Mouse (Mus musculus) limb, embryonic 15.5 days (tissue): ENCODE measurements around the gene Tctex1d2. TPM values are rescaled to one million over a fixed set of nuclear protein-coding genes. Genes with fewer than 3 reads are reported as not detected.
"Not testable (repeated sequence)": the region's sequence is repeated elsewhere in the genome, so short reads cannot be mapped to it uniquely, and the experiment has no call there.

Experiments used
- ATAC-seq: fragments of 200-750 bp; cut with Nextera tagmentation; 2 replicates; pipeline ENCODE4 v1.8.0; 2017; ENCODE audit warnings: low read depth, moderate TSS enrichment; ENCODE audit not compliant: insufficient number of reproducible peaks, low FRiP score, low TSS enrichment
- H3K27ac ChIP-seq: fragments of 300-500 bp; sonication (generic); 2 replicates; pipeline ENCODE4 v1.5.1; 2015; ENCODE audit warnings: moderate library complexity, mild to moderate bottlenecking, inconsistent platforms
- H3K27me3 ChIP-seq: fragments of 300-500 bp; sonication (generic); 2 replicates; pipeline ENCODE4 v1.6.1; 2015; ENCODE audit warnings: inconsistent platforms
- H3K36me3 ChIP-seq: fragments of 300-500 bp; sonication (generic); 2 replicates; pipeline ENCODE4 v1.6.1; 2015; ENCODE audit warnings: inconsistent platforms
- H3K4me1 ChIP-seq: fragments of 300-500 bp; sonication (generic); 2 replicates; pipeline ENCODE4 v1.6.1; 2015; ENCODE audit warnings: inconsistent platforms
- H3K4me2 ChIP-seq: fragments of 300-500 bp; sonication (generic); 2 replicates; pipeline ENCODE4 v1.6.1; 2015; ENCODE audit warnings: mild to moderate bottlenecking, inconsistent platforms
- H3K4me3 ChIP-seq: fragments of 300-500 bp; sonication (generic); 2 replicates; pipeline ENCODE4 v1.5.1; 2015; ENCODE audit warnings: mild to moderate bottlenecking, inconsistent platforms
- H3K9ac ChIP-seq: fragments of 300-500 bp; sonication (generic); 2 replicates; pipeline ENCODE4 v1.6.1; 2015; ENCODE audit warnings: inconsistent platforms
- H3K9me3 ChIP-seq: fragments of 300-500 bp; sonication (generic); 2 replicates; pipeline ENCODE4 v1.6.1; 2016; ENCODE audit warnings: inconsistent platforms
- WGBS: fragments of 180-500 bp; shearing (Covaris S2); methylation state at CpG from one replicate; pipeline ENCODE4 v1.1.7; 2015; 5-methylcytosine and 5-hydroxymethylcytosine counted together
- polyA plus RNA-seq: library from polyadenylated mRNA; unstranded; fragments of >200 nt; fragmentation: Nextera tagmentation; extraction: Ambion mirVana; gene quantifications from 2 replicates; pipeline ENCODE4 v1.2.1, GENCODE M21; 2015

Gene Tctex1d2
- polyA plus RNA-seq, 1 experiment from 2014 or later: 21.5 TPM

DNA sequence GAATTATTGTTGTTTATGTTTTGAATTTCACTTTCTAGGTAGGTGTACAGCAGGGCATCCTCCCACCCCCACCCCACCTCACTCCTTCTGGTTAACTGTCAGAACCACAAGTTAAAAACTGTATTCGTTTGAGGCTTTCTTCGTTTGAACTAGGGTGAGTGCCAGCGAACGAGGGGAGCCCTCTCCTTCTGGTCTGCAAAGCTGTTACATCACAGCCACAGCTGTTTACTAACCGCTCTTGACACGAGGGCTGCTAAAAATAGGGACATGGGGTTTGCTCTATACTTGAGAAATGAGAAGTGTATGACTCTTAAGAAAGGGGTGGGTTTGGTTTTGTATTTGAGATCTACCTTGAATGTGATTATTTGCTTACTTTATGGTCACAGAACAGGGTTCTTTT lies 14.6 kb downstream of the Tctex1d2 start:
- 44% methylated on average over 6 of the region's 6 CpGs for WGBS
- Histone ChIP-seq H3K27me3 (no peaks in the 10 kb centered on the region), H3K4me3 (no peak overlapping the region), H3K36me3 (no peaks in the 10 kb centered on the region), H3K9ac (no peak overlapping the region), H3K4me2 (no peak overlapping the region), H3K9me3 (no peaks in the 10 kb centered on the region), H3K4me1 (peaks cover 11% of the 10 kb centered on the region), H3K27ac (no peak overlapping the region)
- ATAC-seq: no peak

- no peak for ATAC-seq
- Histone ChIP-seq H3K9ac (no peak overlapping the region), H3K27ac (no peak overlapping the region), H3K36me3 (no peaks in the 10 kb centered on the region), H3K4me1 (peaks cover 10% of the 10 kb centered on the region), H3K9me3 (no peaks in the 10 kb centered on the region), H3K4me3 (no peak overlapping the region), H3K27me3 (no peaks in the 10 kb centered on the region), H3K4me2 (no peak overlapping the region)
Measured at GRCm38 (mm10) chr16:32434691-32435090, 15.2 kb downstream of the Tctex1d2 start.

- no peaks in the 10 kb centered on the region for H3K27me3 ChIP-seq
- H3K4me2 ChIP-seq: no peak overlapping the region
- 31% methylated on average over 1 of the region's 1 CpGs for WGBS
- no peak for ATAC-seq
- H3K4me3 ChIP-seq: no peak overlapping the region
- no peak overlapping the region for H3K27ac ChIP-seq
- no peaks in the 10 kb centered on the region for H3K9me3 ChIP-seq
- peaks cover 13% of the 10 kb centered on the region for H3K36me3 ChIP-seq
- H3K9ac ChIP-seq: no peak overlapping the region
- peaks cover 4% of the 10 kb centered on the region for H3K4me1 ChIP-seq
Measured at GRCm38 (mm10) chr16:32436657-32437056, 17.2 kb downstream of the Tctex1d2 start.

- 85% methylated on average over 1 of the region's 1 CpGs for WGBS
- Histone ChIP-seq H3K9ac (no peak overlapping the region), H3K36me3 (peaks cover 13% of the 10 kb centered on the region), H3K4me1 (no peaks in the 10 kb centered on the region), H3K9me3 (no peaks in the 10 kb centered on the region), H3K4me3 (no peak overlapping the region), H3K27ac (no peak overlapping the region), H3K4me2 (no peak overlapping the region), H3K27me3 (no peaks in the 10 kb centered on the region)
- ATAC-seq: no peak
Measured at GRCm38 (mm10) chr16:32437266-32437665, 17.8 kb downstream of the Tctex1d2 start.

- no peak overlapping the region for H3K4me3 ChIP-seq
- no peak for ATAC-seq
- no peaks in the 10 kb centered on the region for H3K4me1 ChIP-seq
- no peaks in the 10 kb centered on the region for H3K27me3 ChIP-seq
- H3K4me2 ChIP-seq: no peak overlapping the region
- H3K27ac ChIP-seq: no peak overlapping the region
- whole genome bisulfite sequencing: 88% methylated on average over 3 of the region's 3 CpGs
- H3K9ac ChIP-seq: no peak overlapping the region
- H3K36me3 ChIP-seq: peaks cover 17% of the 10 kb centered on the region
- no peaks in the 10 kb centered on the region for H3K9me3 ChIP-seq
Measured at GRCm38 (mm10) chr16:32441432-32441831, 21.9 kb downstream of the Tctex1d2 start.

GRCm38 (mm10) chr16:32444615-32445014 lies 25.1 kb downstream of the Tctex1d2 start:
- H3K4me3 ChIP-seq, H3K27me3 ChIP-seq, H3K4me1 ChIP-seq, ATAC-seq, H3K27ac ChIP-seq, H3K9me3 ChIP-seq, H3K4me2 ChIP-seq, H3K9ac ChIP-seq: not testable (repeated sequence)
- peaks cover 17% of the 10 kb centered on the region for H3K36me3 ChIP-seq
- 88% methylated on average over 3 of the region's 3 CpGs for WGBS

GRCm38 (mm10) chr16:32445558-32445957 lies 26.1 kb downstream of the Tctex1d2 start:
- Histone ChIP-seq H3K9me3 (no peaks in the 10 kb centered on the region), H3K27ac (no peak overlapping the region), H3K27me3 (no peaks in the 10 kb centered on the region), H3K4me1 (no peaks in the 10 kb centered on the region), H3K4me3 (no peak overlapping the region), H3K9ac (no peak overlapping the region), H3K36me3 (peaks cover 11% of the 10 kb centered on the region), H3K4me2 (no peak overlapping the region)
- WGBS: 85% methylated on average over 1 of the region's 1 CpGs
- ATAC-seq: no peak

GRCm38 (mm10) chr16:32446563-32447138 lies 27.1 kb downstream of the Tctex1d2 start:
- H3K4me3 ChIP-seq: no peak overlapping the region
- H3K4me1 ChIP-seq: no peaks in the 10 kb centered on the region
- H3K27ac ChIP-seq: no peak overlapping the region
- H3K27me3 ChIP-seq: no peaks in the 10 kb centered on the region
- H3K4me2 ChIP-seq: no peak overlapping the region
- 80% methylated on average over 2 of the region's 2 CpGs for WGBS
- H3K36me3 ChIP-seq: 0 out of 2 replicates have a peak, but pooled peaks cover 6% of the 10 kb centered on the region
- ATAC-seq: no peak
- H3K9ac ChIP-seq: no peak overlapping the region
- H3K9me3 ChIP-seq: no peaks in the 10 kb centered on the region

DNA sequence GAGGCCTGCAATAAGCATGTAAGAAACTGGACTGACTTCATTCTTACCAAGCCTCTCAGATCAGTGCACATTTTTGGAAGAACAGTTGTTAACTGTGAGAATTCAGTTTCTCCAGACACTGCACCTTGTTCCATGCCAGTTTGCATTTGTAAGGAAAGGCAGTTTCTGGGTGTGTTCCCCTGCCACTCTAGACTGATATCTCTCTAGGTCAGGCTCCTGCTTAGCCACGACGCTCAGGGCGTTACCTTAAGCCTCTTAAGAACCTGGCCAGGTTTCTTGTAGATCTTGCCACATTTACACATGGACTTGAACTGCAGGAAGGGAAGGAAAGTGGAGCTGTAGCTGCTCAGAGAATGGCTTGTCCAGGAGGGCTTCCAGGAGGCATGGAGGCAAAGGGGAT lies 30.2 kb downstream of the Tctex1d2 start:
- no peak overlapping the region for H3K4me3 ChIP-seq
- no peak overlapping the region for H3K27ac ChIP-seq
- peaks cover under 1% of the 10 kb centered on the region for H3K4me1 ChIP-seq
- H3K4me2 ChIP-seq: no peak overlapping the region
- no peak for ATAC-seq
- no peak overlapping the region for H3K9ac ChIP-seq
- 76% methylated on average over 3 of the region's 3 CpGs for WGBS
- H3K27me3 ChIP-seq: no peaks in the 10 kb centered on the region
- peaks cover 19% of the 10 kb centered on the region for H3K36me3 ChIP-seq
- no peaks in the 10 kb centered on the region for H3K9me3 ChIP-seq

DNA sequence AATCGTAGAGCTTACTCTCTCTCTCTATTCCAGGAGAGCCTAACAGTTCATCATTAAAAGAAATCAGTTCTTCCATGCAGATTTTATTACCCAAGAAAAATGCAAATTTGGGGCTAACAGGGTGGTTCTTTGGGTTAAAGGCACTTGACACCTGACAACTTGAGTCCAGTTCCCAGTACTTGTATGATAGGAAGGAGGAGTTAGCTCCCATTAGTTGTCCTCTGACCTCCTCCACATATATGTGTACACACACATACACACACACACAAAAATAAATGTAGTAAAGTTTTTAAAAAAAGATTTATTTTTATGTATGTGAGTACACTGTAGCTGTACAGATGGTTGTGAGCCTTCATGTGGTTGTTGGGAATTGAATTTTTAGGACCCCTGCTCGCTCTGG lies 30.6 kb downstream of the Tctex1d2 start:
- 87% methylated on average over 2 of the region's 2 CpGs for WGBS
- Histone ChIP-seq H3K4me2 (no peak overlapping the region), H3K27me3 (no peaks in the 10 kb centered on the region), H3K27ac (no peak overlapping the region), H3K36me3 (peaks cover 19% of the 10 kb centered on the region), H3K9me3 (no peaks in the 10 kb centered on the region), H3K9ac (no peak overlapping the region), H3K4me3 (no peak overlapping the region), H3K4me1 (peaks cover 3% of the 10 kb centered on the region)
- no peak for ATAC-seq

DNA sequence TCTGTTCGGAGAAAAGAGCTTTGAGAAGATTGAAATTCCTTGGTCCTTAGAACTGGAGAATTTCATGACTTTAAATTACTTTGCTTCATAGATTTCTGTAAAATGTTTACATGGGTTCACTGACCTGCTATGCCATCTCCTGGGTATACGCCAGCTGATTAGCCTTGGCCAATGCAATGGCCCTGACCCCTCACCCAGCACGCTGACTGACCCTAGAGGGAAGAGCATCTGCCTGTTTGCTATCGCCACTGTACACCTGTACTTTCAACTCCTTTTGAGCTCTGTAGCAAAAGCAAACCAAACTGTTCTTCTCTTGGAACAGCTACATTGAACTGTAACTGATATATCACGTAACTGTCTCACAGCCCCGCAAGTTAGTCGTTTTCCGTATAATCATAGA lies 33.6 kb downstream of the Tctex1d2 start:
- ATAC-seq: no peak
- 94% methylated on average over 8 of the region's 8 CpGs for WGBS

DNA sequence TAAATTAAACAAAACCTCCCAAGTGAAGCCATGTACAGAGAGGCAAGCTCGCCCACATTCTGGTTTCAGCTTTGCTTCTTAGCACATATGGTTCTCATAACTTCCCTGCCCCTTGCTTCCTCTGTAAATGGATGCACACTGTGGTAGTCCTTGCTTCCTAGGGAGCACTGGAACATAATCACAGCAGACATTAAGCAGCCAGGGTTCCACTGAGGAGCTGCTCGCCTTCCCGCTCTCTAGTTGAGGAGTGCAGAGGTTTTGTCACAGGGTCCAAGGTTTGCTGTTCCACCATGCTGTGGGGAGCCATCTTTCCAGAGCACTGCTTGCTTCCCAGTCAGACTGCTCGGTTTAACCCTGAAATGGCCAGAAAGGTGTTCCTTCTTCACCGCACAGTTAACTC lies 35.1 kb downstream of the Tctex1d2 start:
- Histone ChIP-seq H3K9me3 (no peaks in the 10 kb centered on the region), H3K4me2 (no peak overlapping the region), H3K27me3 (no peaks in the 10 kb centered on the region), H3K27ac (no peak overlapping the region), H3K9ac (no peak overlapping the region), H3K4me3 (no peak overlapping the region), H3K36me3 (peaks cover 29% of the 10 kb centered on the region), H3K4me1 (peaks cover 6% of the 10 kb centered on the region)
- 42% methylated on average over 5 of the region's 5 CpGs for WGBS
- no peak for ATAC-seq

More for the DNA sequence above, 33.6 kb downstream of the Tctex1d2 start:
- H3K36me3 ChIP-seq: peaks cover 26% of the 10 kb centered on the region
- H3K4me2 ChIP-seq: no peak overlapping the region
- no peaks in the 10 kb centered on the region for H3K27me3 ChIP-seq
- H3K4me1 ChIP-seq: peaks cover 6% of the 10 kb centered on the region
- H3K27ac ChIP-seq: no peak overlapping the region
- H3K9me3 ChIP-seq: no peaks in the 10 kb centered on the region
- H3K4me3 ChIP-seq: no peak overlapping the region
- H3K9ac ChIP-seq: no peak overlapping the region

DNA sequence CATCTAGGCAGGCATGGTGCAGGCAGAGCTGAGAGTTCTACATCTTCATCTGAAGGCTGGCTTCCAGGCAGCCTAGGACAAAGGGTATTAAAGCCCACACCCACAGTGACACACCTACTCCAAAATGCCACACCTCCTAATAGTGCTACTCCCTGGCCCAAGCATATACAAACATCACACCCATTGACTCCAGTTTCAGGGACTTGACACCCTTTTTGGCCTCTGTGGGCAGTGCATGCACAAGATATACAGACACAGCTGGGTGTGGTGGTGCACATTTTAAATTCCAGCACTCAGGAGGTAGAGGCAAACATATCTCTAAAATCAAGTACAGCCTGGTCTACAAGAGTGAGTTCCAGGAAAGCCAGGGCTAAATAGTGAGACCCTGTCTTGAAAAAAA lies 36.6 kb downstream of the Tctex1d2 start:
- H3K9ac ChIP-seq: no peak overlapping the region
- H3K27me3 ChIP-seq: no peaks in the 10 kb centered on the region
- no peak overlapping the region for H3K27ac ChIP-seq
- no peak overlapping the region for H3K4me3 ChIP-seq
- H3K9me3 ChIP-seq: no peaks in the 10 kb centered on the region
- H3K4me2 ChIP-seq: no peak overlapping the region
- no peak for ATAC-seq
- H3K4me1 ChIP-seq: peaks cover 6% of the 10 kb centered on the region
- H3K36me3 ChIP-seq: peaks cover 29% of the 10 kb centered on the region
